Mouse (Mus musculus) cerebellum, adult 9-11 months (tissue): ENCODE data around the gene Sgsm2.

ENCODE experiments used
- DNase-seq: peaks from one replicate; pipeline ENCODE4 v3.0.0; 2022

The Sgsm2 gene

DNA sequence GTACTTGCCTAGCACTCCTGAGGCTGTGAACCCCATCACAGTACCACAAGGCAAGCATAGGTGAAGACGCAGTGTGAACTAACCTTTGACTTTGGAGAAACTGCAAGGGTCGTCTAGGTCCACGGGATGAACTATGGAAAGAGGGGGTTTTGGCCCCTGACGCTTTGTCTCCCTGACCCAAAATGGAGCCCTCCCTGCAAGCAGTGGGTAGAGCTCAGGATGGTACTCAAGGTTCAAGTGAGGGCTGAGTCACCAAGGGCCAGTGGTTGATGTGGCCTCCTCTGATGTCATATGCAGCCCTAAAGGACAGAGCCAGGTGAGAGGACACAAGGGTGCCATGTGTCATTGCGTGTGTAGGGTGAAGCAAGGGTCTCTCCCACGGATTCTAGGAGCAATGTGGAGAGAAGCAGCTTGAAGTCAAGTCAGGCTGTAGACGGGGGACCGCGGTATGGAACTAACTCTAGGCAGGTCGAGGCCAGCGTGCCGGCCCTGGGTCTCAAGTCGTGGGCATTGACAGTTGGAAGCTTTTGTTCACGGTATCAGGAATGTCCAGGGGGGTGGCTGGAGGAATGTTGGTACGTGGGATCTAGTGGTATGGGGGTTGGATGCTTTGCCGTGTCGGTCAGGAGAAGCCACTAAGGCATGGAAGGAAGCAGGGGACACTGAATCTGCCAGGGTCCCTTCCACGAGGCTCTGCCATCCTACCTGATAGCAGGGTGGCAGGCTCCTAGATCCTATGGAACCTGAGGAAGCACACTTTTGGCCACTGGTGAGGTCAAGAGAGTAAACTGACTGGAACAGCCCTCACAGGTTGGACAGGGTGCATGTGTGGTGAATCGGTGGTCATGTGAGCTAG is 56.8 kb downstream of the Sgsm2 start:
- peak; percentile 54 for DNase-seq

DNA sequence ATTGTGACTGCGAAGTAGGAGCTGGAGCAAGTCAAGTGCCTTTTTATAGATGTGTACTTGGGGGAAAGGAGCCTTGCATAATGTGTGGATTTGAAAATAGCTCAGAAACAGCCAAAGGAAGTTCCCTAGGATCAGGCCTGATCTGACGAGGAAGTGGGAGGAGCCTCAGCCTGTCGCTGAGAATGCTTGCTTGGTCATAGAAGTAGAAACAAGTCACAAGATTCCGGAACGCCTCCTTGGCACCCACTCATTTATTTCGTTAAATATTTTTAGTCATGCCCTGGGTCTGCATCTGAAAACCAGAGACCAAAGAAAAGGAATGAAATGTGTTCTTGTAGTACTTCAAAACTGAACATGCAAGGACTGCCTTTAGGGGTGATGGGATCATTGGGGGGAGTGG is 57.9 kb downstream of the Sgsm2 start:
- peak; percentile 72 for DNase-seq

DNA sequence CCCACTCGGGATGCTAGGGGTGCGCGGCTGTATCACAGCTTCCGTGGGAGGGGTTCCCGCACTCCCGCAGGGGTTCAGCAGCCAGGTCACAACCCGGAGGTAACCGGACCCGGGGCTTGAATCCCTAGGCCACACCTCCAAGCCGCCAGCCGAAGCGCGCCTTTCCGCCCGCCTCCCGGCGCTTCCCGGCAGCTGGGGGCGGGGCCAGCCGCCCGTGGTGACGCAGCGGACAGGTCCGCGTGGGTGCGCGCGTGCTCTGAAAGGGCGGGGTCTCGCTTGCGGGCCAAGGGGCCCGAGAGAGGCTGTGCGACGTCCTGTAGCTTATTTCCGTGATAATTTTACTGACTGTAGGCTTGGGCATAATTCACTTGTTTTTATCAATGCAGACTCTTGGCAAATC is 58.4 kb downstream of the Sgsm2 start:
- DNase-seq = peak; percentile 96

DNA sequence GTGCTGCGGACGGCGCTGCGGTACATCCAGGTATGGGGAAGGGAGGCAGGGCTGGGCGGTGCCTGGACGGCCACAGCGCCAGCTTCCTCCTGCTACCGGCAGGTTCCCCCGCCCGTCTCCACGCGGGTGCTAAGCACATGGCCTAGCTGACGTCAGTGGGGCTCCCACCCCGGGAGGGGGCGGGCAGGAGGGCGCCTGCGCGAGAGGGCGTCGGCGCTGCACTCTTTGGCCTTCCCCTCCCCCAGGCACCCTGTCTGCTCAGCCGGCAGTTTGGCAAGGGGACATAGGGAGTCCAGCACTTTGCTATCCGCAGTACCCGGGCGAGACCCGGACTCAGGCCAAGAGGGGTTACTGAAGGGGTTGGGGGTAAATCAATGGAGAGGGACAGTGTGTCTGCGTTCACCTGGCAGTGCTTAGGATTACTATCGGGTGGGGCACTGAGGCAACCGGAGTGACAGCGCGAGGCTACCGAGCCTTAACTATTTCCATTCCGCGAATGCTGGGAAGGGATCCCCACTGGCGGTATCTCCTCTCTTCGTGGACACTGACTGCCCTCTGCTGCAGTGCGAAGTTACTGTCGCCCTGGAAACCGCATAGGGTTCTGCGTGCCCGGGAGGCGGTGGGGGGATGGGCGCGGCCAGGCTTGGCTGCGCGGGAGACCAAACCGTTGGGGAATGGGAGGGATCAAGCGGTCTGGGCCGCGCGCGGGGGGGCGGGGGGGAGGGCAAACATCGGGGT is 59.0 kb downstream of the Sgsm2 start:
- peak; percentile 96 for DNase-seq

DNA sequence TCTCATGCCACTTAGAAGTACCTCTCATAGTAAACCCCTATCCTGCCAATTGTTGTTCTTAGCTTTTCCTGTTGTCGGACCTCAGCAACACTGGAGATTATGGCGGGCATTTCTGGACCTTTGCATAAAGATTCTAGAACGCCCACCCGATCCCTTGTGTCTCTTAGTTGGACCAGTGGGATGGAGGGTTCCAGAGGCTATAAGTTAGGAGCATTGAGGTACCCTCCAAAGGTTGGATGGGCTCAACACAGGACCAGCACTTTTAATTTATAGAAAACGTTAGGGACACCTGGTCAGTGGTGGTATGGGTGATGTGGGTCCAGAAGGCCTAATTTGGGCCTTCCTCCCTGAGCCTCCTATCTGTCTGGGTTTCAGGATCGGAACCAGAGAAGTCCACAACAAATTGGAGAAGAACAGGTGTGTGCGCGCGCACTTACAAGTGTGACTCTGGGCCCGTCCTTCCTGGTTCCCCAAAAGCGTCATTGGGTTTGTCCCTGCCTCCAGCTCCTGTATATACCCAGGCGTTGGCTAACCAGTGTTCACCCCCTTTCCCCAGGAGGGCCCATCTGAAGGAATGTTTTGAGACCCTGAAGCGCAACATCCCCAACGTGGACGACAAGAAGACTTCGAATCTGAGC is 59.7 kb downstream of the Sgsm2 start:
- no peak for DNase-seq

DNA sequence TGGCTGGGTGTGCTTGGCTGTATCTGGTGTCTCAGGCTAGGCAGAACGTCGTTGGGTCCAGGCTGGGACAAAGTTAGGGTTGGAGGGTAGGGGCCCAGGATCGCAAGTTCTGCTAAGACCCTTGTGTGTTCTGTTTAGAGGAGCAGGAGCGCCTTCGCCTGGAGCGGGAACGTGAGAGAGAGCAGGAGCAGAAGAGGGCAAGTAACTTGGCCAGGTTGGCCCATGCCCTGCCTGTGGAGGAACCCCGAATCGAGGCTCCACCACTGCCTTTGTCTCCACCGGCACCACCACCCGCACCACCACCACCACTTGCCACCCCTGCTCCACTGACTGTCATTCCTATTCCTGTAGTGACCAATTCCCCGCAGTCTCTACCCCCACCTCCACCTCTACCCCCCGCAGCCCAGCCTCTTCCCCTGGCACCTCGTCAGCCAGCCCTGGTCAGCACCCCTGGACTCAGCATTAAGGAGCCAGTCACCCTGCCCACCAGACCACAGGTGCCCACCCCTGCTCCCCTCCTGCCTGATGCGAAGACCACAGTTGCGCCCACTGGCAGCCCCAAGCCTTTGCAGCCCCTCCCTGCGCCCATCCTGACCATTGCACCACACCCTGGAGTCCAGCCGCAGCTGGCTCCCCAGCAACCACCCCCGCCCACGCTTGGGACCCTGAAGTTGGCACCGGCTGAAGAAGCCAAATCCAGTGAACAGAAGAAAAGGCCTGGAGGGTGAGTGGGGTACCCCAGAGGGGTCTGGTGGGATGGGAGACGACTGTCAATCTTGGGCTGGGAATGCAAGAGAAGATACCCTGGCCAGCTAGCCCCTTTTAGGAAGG is 60.4 kb downstream of the Sgsm2 start:
- DNase-seq = peak; percentile 80

DNA sequence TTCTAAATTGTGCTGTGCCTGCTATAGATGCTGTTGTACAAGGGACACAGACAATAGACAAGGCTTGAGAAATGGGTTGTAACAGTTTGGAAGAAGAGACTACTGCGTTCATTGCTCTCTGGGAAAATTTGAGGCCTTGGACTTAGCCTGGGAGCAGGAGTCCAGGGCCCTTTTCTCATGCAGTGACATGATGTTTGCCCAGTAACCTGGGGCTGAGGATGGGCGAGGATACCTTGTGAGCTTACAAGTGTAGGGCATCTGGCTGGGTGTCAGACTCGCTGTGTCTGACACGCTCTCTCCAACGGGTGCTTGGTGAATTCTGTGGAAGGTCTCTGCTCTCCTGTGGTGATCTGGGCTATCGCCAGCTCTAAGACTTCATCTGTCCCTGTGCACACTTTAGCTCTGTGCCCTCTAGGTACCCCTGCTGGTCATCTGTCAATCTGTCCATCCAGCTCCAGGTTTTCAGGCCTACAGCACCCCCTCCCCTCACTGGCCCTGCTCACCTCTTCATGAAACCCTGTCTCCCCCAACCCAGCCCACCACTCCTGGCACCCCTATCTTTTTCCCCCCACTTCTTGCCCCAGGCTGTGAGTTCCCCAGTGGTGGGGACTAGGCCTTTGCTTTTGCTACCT is 61.2 kb downstream of the Sgsm2 start:
- DNase-seq = peak; percentile 65

DNA sequence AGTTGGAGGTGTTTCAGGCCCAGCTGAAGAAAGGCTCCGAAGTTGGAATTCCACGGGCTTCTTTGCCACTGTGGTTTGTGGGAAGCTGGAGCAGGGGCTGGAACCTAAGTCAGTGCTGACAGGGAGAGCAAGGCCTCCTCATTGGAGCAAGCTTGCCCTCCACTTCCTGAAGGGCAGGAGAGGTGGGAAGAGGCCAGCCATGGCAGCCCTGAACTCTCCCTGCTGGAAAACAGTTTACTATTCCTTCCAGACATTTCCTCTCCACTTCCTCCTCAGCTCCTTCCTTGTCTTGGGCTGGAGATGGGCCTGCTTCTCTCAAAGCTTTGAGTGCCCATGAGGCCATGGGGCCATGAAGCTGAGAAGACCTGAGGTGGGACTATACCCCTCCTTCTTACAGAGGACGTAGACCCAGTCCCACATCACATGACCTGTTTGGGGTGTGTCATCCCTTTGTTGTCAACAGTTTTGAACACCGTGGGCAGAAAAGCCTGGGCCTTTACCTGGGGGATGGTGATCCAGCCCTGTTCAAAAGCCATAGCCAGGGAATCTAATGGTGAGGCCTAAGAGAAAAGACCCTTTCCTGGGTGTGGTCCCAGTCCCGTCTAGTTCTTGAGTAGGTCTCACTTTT is 62.1 kb downstream of the Sgsm2 start:
- DNase-seq = no peak

DNA sequence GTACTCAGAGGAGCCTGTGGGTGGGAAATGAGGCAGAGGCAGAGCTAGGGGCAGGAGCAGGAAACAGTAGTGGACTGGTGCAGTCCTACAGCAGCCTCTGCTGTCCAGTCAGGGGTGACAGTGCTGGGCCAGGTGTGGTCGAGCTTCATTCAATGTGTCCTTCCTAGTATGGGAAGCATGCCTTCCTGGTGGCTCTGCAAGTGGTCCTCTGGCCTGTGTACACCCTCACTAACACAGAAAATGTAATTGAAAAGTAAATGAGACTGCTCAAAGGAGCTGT is 62.6 kb downstream of the Sgsm2 start:
- DNase-seq = no peak

DNA sequence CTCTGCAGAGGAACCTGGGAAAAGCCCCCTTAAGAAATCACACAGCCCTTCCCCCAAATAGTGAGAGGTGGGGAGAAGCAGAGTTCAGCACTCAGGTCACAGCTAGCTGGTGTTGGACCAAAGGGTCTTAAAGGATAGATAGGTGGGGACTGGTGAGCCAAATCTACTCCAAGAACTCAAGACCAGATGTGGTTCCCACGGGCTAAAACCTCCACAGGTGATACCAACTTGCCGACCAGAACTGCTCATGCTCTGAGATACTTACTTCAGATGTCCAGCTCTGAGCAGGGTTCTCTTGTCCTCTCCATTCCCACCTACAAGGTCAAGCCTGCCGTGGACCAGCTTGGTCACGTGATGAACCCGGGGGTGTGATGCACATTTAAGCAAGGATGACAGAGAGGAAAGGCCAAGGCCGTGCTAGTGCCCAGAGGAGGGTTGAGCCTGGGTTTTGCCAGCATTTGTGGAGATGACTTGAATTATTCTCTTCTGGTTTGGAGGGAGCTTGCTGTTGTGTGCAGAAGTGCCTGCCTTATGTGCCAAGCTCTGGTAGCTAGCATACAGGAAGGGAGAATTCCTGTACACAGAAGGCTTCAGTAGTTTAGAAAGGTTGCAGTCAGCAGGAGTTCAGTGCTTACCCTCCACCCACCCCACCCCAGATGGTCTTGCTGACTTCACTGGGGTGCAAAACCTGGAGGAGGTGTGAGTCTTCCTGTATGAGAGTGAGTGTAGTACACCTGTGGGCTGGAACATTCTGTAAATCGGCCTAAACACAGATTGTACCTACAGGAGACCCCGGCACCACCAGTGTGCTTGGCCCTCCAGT is 63.1 kb downstream of the Sgsm2 start:
- DNase-seq = peak; percentile 69

DNA sequence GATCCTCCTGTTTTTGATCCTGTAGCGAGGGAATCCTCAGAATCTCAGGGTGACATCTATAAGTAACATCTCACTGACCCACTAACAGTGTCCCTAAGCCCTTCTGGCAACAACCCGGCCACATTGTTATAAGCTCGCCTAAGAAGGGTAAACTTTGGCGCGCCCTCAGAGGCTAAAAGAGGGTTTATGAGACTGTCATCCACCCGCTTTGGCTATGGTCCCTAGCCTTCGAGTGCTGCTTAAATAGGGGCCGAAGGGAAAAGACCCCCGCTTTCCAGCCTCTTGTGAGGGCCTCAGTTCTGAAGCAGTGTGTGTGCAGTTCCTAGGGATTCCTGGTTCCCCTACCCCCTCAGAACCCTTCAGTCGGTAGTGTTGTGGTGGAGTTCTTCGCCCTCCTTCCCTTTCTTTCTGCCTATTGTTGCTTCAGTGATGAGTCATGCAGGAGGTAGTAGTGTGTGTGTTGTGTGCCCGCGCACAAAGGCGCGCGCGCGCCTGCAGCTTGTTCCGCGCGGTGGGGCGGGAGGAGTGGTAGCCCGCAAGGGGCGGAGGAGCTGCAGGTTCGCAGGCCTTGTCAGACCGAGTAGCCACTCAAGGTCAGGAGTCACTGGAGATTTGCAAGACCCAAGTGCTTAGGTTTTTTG is 64.2 kb downstream of the Sgsm2 start:
- DNase-seq = peak; percentile 84

DNA sequence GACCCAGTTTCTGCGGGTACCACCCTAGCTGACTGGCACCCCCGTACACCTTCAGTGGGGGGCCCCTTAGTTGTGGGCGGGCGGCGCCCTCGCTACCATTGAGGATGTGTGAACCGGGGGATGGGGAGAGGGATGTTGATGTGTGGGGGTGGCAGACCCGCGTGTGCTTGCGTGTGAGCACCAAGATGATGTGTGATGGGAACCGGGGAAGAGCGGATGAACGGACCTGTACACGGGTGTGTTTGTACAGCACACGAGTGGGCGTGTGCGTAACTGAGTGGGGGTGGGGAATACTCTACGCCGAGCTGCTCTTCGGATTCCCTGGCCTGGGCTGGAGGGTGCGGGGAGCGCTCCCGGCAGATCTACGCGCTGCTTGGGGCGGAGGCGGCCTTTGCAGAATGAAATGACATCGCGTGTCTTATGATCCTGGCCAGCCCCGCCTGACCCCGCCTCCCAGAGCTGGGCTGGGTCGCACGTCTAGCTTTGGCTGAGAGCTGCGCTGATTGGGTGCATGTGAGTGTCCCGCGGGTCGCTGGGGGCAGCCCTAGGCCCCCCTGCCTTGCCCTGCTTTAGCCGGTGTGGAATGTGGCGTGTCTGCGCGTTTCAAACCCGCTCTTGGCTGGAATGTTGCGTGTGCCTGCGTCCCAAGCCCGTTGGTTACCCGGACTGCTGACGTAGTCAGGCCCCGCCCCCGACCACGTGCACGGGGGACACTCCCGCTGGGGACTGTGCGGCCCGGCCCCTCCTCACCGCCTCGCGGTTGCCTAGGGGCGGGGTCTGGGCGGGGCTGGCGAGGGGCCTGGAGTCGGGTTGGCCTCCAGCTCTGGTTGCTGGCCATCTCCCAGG is 65.0 kb downstream of the Sgsm2 start:
- peak; percentile 99 for DNase-seq

DNA sequence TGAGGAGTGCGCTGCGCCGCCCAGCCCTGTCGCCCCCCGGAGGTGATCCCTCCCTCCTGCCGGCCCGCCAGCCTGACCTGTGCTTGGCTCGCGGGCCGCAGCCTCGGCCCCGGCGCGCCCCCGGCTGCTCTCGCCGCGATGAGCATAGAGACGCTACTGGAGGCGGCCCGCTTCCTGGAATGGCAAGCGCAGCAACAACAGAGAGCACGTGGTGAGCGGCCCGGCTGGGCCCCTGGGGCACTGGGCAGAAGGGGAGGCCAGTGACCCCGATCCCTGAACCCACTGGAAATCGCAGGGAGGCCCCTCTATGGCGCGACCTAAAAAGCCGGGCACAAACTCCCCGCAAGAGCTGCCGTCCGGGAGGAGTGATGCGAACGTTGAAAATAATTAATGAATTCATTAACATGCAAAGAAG is 65.7 kb downstream of the Sgsm2 start:
- peak; percentile 82 for DNase-seq

DNA sequence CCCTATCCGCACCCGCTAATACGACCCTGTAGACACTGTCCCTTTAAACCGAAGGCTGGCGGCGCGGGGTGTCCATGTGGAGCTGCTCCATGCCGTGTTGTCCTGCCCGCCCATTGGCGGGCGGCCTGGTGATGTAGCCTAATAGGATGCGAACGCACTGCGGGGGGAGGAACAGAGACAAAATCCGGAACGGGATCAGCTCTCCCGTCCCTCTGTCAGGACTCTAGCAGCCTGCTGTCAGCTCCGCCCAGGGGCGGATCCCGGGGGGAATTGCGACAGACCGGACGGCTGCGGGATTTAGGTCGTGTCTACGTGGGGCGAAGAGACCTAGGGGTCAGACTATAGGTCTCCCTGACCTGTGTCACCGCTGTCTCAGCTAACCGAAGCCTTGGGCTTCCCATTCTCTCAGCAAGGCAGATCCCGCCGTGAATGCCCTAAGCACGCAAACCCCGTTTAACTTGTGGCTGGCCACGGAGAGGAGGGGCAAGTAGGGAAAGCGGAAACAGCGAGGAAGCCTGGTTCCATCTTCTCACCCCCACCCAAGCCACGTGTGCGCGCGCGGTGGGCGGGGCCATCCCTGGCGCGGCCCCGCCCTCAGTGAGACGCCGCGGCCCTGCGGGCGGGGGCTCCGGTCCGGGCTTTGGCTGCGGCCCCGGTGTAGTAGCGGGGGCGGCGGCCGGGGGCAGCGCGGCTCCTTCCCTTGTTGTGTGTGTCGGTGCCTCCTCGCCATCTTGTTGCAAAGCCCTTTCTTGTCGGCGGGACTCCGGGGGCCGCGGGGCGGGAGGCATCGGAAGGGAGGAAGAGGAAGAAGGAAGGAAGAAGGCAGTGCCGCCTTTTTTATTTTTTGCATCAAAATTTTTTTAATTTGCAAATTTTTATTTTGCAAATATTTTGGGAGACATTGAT is 66.4 kb downstream of the Sgsm2 start, which contains the start of gene Mnt:
Gene Mnt (plus strand): TSS at position 665 of the 906 bp plus-strand sequence.
- peak; percentile 100 for DNase-seq

DNA sequence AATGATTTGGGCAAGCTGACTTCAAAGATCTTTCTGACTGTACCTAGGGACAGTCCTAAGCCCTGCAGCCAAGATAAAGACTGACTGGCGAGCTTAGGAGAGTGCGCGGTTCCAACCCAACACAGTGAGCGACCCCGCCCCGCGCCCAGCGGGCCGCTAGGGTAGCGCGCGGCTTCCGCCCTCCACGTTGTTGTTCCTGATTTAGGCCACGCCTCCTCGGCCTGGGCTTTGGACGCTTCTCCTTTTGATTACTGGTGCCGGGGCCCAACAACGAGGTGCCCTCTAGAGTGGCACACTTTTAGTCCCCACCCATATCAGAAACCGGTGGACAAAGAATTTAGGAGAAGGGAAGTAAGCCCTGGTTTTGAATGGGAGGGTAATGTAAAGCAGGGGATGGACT is 67.0 kb downstream of the Sgsm2 start:
- no peak for DNase-seq

DNA sequence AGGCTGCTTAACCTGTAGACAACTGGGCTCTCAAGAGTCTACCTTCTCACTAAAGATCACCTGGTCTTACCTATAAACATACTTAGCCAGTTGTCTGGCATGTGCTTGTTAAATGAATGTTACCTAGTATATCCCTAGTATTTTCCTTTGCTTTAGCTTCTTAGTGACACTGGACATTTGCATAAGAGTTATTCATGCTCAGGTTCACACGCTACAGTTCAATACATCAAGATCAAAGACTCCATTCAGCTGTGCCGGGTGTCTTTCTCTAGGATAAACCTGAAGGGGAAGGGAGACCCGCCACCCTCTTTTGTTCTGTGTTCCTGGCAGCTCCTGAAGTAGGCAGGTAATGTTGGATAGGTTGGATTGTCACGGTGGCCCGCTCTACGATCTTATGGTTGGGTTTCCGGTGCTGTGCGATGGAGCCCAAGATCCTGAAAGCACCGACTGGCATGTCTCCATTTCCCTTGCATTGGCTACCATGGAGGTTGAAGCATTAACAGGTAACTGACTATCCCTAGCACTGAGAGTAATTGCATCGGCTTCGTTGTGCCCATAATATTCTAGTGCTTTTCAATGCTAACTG is 67.8 kb downstream of the Sgsm2 start:
- peak; percentile 59 for DNase-seq

DNA sequence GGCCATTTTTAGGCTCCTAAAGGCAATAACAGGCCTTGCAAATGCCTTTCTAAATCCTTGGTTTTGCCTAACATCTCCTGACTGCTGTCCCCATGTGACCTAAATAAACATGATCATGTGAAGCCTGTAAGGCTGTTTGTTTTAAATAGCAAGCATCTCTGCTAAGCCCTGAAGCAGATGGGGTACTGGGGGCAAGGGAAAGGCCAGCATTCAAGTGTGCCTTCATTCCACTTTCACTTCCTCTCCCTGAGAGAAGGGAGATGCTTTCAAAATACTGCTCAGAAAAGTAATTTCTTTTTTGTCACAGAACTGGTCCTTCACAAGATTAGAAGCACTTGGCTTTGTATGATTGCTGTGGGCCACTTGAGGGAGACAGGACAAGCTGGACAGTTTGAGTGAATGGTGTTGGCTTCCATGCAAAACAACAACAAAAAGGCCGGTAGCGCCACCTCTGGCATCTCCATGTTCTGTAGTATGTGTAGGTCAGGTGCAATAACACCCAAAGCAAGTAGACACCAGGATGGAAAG is 68.4 kb downstream of the Sgsm2 start:
- DNase-seq = peak; percentile 42
